Mouse (Mus musculus): ENCODE data around the gene AI593442.

AI593442 gene

DNA sequence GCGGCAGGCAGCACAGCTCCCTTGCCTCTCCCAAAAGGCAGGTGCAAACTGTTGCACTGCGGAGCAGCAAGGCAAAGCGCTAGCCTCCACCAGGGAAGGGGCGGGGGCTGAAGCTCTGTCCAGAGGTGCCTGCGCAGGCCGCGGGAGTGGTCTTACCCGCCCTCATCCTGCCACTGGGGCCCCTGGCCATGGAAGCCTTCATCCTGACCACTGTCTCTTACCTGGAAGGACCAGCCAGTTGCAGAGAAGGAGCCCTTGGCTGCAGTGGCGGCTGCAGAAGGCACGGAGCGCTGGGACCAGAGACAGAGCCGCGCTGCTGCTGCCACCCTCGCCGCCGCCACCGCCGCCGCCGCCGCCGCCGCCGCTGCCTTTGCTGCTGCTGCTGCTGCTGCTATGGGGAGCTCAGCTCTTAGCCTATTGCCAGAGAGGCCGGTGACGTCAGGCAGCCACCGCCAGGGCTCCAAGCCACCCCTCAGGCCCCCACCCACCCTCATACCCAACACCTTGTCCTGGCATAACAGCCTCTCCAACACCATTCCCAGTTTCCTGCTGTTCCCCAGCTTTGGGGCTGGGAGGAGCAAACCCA is at the start of gene AI593442:
Gene AI593442, minus strand, starts transcription at position 419 of the 586 bp plus-strand sequence.
- no peak for DNase-seq

DNA sequence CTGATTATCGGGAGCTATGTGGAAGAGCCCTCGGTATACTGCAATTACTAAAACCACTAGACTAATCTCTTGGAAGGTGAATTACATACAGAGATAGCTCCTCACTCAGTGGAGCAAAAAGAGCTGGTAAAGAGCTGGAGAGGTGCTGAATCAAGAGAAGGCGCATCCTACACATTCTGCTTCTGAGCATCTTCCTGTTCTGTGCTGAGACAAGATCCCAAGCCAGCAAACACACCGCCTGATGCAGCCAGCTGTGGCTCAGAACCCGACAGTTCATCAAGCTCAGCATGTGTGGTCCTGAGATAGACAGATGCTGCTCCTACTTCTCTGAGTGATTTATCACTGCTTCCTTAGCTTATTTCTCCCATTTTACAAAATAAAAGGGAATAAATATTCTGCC is 49.2 kb upstream of the AI593442 start:
- no peak for DNase-seq

DNA sequence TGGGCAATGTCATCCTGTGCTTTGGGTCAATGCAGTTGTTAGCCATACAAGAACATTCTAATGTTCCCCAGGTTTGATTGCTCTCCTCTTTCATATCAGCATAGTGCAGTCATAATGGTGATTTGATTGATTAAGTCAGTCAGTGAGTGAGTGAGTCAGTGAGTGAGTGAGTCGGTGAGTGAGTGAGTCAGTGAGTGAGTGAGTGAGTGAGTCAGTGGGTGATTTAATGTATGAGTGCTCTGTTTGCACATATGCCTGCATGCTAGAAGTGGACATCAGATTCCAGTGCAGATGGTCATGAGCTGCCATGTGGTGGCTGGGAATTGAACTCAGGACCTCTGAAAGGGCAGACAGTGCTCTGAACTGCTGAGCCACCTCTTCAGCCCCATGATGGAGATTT is 43.0 kb upstream of the AI593442 start:
- DNase-seq, result no peak

DNA sequence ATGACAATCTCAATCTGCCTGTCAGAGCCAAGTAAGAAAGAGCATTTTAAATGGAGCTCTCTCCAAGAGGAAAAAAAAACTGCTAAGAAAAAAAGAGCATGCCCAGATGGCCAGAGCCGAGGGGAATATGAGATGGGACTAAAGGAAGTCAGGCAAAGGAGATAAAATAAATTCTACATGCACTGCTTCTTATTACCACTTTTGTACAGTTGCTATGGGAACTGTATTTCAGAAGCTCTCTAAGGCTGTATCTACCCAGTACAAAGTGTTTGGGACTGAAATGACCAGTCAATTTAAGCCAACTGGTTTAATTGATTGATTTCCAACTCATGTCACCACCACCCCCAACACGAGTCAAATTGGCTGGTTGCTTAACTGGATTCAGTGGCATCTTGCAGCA is 40.0 kb upstream of the AI593442 start:
- no peak for DNase-seq

DNA sequence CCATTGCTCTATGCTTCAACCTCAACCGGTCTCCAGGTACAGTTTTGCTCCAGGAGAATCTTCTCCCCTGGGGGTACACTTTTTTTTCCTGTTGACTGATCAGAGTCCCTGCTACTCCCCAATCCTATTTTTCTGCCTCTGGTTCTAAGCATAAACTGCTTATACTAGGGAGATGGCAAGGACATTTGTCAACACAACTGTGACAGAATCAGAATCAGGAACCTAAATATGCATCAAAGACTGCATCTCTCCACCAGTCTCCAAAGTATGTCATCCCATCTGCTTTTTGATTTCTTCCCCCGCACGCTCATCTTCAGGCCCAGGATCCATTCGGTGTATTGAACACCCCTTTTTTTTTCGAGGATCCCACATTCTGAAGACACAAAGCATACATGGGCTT is 456 bp upstream of the AI593442 start:
- no peak for DNase-seq

DNA sequence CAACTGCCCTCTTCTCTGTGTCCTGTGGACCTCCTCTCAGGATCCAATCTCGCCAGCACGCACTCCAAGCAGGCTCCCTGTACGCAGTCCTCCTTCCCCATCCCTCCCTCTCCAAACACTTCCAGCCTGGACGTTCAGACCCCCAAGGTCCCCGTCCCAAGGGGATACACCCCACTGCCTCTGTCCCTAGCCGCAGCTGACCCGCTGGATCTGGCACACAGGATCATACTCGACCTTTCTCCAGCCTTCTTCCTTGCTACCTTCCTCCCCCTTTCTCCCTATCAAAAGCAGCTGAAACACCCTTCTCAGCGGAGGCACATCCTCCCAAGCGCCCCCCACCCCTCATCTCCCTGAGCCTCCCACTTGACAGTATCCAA is 753 bp downstream of the AI593442 start:
- DNase-seq, result no peak

DNA sequence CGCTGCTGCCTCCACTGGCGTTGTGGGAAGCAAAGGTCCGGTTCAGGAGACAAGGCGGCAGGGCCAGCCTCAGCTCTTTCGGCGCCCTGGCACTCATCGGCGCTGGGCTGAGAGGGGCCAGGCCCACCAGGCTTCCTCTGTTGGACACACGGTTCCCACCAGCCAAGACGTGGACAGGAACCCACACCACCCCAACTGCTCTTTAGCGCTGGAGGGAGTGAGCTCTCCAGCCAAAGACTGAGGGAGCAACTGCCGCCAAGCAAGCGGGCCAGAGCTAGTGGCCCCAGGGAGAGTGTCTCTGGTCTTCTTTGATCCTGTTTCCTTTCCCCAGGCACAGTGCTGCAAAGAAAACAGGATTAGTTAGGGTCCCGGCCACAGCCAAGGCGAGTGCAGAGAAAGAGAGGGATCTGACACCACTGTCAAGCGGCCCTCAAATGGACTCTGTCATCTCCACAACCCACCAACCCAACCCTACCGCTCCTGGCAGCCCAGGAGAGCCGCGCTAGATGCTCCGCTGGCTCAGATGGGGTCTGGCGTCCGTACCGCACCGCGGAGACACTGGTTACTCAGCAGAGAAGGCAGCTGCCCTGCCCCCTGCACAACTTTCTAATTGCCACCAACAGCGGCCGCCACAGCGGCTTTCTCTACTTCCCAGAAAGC is 1.3 kb downstream of the AI593442 start:
- no peak for DNase-seq

DNA sequence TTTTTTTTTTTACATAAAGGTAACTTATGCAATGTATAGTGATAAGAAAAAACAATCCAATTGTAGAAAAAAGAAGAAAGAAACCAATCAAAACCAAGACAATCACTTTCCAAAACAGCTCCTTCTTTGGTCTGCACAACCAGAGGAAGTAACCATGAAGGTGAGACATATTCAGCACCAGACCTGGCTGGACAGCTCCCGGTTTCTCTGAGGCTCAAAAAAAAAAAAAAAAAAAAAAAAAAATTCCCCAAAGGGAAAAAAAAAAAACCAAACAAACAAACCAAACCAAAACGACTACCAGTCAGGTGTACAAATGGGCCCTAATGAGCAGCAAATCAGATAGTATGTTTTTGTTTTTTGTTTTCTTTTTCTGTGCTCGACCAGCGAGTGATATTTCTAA is 3.0 kb downstream of the AI593442 start:
- DNase-seq, result no peak

DNA sequence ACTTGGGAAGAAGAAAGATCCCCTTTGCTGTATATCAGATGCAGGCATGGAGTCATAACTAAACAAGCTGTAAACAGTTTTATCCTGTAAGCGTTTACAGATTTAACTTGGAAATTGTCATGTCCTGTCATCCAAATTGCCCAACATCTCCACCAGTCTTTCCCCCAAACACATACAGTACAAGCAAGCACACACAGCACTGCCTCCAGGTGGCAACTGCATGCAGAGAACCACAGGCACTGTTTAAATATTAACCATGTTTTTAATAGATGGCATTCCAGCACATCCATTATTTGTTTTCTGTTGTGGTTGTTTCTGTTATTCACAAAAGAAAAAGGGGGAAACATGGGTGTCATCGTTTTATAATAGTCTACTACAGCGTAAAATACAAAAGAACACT is 3.6 kb downstream of the AI593442 start:
- DNase-seq, result no peak

DNA sequence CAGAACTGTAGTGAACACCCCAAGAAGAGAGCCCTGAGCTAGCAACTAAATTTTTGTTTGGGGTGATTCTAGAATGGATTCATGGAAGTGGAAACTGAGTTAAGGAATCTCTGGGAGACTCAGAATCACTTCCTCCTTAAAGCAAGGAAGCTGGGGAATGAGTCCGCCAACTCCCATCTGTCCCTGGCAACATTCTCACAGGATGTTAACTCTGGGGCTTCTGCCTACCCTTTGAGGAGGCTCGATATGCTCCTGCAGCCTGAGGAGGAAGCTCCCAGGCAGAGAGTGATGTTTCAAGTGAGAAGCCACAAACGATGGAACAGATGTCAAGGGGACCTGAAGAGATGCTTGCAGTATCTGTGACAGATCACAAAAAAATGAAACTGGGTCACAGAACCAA is 18.2 kb downstream of the AI593442 start:
- DNase-seq, result no peak

DNA sequence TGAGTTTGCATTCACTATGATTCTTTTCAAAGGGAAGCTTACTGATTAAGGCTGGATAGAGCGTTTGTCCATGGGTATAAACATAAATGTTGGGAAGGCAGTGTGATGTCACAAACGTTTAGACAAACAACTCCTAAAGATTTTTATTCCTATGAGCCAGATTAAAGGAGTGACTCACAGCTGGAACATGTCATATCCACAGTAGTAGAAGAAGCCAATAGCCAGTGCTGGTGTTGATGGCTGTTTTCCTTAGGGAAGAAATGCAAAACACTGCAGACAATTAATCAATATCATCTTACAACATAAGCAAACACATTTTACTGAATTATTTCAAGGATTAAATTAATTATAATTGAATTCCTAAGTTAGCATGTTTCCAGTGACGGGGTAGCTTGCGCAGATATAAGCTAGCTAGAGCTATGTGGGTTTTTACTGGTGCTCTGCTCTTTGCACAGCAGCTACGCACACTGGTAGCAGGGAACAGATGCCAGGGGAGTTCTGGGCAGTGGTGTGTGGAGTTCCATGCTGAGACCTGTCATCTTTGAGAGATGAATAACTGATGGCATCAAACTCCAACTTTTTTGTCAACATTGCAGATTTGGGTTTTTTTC is 29.1 kb downstream of the AI593442 start:
- no peak for DNase-seq

DNA sequence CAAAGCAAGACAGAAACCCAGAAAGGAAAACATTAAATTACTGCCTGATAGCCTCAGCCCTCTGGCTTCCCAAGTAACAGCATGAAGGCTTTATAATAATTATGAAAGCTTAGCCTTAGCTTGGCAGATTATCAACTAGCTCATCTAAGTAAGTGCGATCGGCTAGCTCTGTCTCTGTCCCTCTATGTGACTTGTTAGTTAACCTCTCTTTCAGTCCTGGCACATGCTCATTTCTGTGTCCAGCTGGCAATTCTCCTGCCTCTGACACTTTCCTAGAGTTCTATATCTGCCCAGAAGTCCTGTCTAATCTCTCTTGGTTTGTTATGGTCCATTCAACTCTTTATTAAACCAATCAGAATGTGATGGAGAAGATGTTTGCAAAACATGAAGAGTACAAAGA is 34.3 kb downstream of the AI593442 start:
- no peak for DNase-seq

DNA sequence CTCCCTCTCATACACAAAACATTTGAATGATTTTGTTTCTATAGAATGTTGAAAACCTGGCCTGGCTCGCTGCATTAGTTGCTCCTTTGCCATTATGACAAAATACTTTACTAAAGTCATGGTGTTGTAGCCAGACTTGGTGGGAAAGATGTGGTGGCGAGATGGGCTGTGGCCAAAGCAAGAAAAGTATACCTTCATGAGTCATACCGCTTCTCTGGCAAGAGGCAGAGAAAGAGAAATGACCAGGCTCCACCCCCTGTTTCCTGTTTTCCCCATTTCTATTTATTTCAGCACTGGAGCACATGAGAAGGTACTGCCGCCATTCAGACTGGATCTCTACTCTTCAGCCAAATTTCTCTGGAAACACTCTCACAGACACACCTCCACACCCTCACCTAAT is 35.0 kb downstream of the AI593442 start:
- DNase-seq, result no peak

DNA sequence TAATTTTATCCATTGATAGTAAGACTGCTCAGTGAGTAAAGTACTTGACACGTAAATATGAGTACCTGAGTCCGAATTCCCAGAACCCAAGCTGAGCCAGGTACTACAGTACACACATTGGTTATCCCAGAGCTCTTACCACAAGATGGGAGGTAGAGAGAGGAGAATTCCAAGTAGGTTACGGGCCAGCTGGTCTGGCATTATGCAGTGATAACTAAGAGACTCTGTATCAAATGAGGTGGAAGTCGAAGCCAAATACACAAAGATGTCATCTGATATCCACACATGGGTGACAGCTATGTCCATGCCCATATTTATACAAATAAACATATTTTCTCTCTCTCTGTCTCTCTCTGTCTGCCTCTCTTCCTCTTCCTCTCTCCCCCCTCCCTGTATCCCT is 35.4 kb downstream of the AI593442 start:
- no peak for DNase-seq

DNA sequence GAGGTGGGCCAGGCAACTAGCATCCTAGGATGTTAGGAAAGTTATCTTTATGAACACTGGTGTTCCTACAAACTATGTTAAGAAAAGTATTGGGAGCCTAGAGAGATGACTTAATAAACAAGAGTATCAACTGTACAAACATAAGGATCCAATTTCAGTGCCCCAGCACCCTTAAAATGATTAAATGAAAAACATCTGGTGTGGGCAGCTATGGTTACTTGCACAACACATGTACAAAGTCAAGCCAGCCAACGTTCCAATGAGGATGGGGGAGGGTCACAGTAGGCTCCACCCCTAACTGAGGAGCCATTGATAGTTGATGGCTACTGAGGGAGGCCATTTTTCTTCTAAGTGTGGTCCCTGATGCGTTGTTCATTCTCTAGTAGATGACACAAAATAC is 43.6 kb downstream of the AI593442 start:
- DNase-seq, result no peak

DNA sequence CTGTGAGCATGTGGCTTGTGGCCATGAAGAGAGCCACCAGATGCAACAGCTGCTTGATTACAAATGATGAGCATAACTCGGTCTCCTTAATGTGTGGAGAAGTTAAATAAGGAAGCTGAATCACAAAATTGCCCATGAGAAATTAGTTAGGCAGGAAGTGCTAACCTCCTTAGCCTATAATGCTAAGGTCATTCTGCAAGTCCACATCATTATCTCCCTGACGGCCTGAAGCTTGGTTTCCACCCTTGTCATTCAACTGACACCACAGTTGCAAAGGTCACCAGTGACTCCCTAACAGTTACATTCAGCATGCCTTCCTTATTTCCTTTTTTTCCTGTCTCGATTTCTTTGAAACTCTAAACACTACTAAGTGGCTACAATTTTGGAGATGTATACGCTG is 55.7 kb downstream of the AI593442 start:
- DNase-seq, result no peak
